Mouse (Mus musculus): ENCODE measurements at regions not wholly inside any gene's neighbourhood (a gene's known extent, or its start where the extent isn't known, plus 50 kb on each side); places are given as distances from the start of the nearest gene placed in this dataset.

DNA sequence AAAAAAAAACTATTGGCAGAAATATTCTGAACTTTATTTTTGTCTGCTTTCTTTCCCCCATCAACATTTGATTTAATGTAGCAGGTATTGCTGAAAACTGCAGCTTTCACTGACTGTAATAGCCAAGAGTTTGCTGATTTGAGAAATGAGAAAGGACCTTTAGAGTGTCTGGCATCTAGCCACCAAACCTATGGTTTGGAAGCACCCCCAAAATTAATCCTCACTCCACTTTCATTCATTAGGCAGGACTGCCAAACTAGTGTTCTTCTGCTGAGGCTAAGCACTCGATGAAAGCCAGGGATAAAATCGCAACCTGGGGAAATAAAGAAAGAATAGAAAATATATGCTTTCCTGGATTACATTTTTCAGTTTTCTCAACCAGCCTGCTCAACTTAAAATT, 320.4 kb downstream of the Atp6ap1l start:
- DNase-seq (ENCODE audit: low read depth) = no peak

GRCm38 (mm10) chr13:90575371-90575770, 329.8 kb downstream of the Atp6ap1l start:
- no peak for DNase-seq (ENCODE audit: low read depth)

DNA sequence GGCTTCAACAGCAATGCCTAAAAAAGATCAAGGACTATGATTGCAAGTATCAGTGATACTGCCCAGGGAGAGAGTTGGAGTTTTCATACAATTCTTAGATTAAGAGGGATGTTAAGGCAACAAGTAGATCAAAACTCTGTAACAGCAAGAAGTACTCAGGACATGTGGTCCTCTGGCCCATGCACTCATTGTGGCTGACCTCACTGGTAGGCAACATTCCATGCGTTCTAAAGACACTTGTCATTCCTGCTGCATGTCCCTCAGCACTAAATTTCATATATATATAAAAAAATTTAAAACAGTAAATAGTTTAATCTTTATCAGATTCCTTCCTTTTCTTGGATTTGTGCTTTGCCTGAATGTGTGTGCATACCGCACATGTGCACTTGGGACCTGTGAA, 332.6 kb downstream of the Atp6ap1l start:
- no peak for DNase-seq (ENCODE audit: low read depth)

DNA sequence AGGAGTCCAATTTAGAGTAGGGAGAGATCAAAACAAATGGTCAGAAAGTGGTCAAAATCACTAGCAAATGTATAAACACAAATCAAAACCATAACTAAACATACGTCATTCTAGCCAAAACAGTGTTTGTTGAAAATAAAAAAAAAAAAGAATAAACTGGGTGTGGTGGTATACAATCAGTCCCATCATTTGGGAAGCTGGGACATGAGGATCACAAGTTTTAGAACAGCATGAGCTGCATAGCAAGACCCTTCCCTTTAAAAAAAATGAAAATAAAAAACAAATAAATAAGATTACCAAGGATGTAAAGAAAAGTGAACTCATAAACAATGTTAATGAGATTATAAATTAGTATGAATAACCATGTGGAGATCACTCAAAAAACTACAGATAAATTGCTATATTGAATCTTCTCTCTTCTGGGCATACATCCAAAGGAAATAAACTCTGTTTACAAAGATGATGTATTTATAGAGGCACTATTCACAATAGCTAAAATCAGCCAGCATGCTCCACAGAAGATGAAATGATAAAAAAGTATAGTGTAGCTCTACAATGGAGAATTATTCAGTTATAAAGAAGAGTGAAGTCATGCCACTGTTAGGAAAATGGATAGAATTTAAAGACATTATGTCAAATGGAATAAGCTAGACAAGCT, 341.8 kb downstream of the Atp6ap1l start:
- DNase-seq (ENCODE audit: low read depth) = no peak

DNA sequence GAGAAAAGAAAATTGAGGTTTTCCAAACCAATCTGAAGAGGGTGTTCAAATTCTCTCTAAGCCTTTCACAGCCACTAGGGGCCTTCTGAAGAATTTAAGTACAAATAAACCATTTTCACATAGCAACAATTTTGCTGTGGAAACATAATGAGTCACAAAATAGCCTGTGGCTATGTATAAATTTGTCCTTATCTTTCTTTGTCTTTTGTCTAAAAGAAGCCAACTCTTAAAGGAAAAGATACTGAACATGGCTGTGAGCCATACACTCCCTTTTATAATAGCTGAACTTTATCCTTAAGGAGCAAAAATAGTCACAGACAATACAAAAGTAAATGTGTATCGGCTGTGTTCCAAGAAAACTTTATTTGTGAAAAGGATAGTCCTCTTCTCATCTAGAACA, 345.1 kb downstream of the Atp6ap1l start:
- DNase-seq (ENCODE audit: low read depth) = no peak

- DNase-seq (ENCODE audit: low read depth) = no peak
Measured at GRCm38 (mm10) chr13:90559481-90559880, 345.7 kb downstream of the Atp6ap1l start.

DNA sequence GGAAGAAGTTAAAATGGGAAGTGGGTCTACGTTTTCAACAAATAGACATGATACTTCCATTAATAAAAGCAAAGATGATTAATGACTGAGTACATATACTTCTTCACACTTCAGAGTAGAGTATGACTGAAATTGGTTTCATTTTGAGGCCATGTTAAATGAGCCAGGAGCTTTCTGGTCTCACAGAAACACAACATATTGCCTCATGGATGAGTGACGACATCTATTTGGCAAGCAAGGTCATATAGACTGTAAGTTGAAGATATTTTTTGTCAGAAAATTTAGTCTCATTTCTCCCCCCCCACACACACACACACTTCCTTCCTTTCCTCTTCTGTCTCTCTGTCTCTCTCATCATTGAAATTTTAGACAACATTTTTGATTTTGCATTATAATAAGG, 354.0 kb downstream of the Atp6ap1l start:
- DNase-seq (ENCODE audit: low read depth) = no peak

DNA sequence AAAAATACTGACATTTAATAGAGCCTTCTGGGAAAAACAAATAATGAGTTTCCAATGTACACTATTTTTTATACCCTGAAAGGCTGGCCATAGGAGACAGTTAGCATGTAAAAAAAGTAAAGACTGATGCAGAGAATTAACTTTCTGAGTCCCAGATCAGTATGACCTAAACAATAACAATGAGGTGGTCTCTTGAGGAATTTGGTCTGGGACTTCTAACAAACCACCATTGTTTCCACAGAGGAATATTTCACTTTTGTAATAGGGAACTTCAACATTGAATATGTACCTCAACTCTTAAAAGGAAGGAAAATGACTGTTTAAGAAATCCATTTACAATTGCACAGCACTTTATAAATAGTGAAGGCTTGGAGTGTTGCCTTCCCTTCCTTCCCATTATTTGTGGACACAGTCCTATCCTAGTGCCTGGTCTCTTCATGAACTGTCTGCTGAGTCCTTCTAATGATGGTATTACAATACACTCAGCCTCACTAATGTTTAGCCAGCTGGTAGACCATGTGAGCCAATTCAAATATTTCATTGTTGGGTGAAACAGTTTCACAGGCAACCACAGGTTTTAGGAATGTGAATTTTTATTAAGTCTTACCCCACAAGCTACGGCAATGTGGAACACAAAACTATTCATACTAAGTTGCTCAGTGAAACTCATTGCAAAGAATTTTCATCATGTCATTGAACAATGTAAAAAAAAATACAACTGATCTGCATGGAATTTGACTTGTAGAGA, 358.7 kb downstream of the Atp6ap1l start:
- no peak for DNase-seq (ENCODE audit: low read depth)

GRCm38 (mm10) chr13:90545816-90546215, 359.3 kb downstream of the Atp6ap1l start:
- no peak for DNase-seq (ENCODE audit: low read depth)

- DNase-seq (ENCODE audit: low read depth) = no peak
Measured at GRCm38 (mm10) chr13:90537525-90537924, 367.6 kb downstream of the Atp6ap1l start.

DNA sequence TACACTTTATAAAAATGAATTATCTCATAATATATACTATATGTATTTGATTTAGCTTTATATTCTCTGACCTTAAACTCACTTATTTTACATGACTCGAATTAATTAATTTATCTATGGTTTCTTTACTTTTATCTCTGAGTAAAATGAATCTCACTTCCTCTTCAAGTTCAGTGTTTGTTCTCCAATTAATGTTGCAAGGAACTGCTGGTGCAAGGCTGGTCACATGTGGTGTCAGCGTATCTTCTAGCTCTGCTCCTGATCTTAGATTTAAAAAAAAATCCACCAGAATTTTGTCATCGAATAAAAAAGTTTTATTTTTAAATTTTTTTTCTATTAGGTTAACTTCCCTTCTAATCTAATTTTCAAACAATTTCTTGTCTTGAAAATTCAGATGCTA, 378.2 kb downstream of the Atp6ap1l start:
- DNase-seq (ENCODE audit: low read depth) = no peak

GRCm38 (mm10) chr13:90525801-90526200, 379.4 kb downstream of the Atp6ap1l start:
- DNase-seq (ENCODE audit: low read depth) = no peak

- DNase-seq (ENCODE audit: low read depth) = no peak
Measured at GRCm38 (mm10) chr13:90521758-90522245, 383.4 kb downstream of the Atp6ap1l start.

GRCm38 (mm10) chr13:90520992-90521757, 384.0 kb downstream of the Atp6ap1l start:
- no peak for DNase-seq (ENCODE audit: low read depth)

DNA sequence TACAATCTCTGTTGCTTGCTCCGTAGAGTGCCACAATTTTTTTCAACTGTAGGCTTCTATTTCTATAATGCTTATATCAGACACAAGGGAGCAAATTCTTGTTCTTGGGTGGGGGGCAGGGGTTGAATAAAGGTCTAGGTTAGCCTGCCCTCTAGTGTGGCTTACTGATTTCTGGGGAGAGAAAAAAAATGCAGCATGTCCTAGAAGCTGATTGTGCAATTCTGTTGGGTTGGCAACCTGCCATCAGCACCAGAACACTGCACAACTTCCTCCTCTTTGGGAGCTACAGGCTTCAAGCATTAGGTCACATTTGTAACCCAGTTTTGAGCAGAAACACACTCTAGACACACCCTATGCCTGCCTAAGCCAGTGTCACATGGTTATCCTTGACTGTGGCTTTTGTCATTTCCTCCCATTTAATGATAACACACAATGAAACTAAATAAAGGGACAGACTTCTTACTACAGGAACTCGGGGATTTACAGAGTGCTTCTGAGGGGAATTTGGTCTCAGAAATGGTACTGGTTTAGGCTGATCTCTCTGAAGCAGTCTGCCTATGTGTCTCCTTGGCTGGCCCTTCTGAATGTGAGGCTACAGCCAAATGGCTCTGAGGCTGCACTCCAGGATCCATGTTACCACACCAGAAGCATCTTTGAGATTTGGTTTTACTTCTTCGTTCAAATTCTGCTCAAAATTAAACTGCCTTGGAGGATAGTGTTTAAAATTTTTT, 389.2 kb downstream of the Atp6ap1l start:
- DNase-seq (ENCODE audit: low read depth) = peak; percentile 53

DNA sequence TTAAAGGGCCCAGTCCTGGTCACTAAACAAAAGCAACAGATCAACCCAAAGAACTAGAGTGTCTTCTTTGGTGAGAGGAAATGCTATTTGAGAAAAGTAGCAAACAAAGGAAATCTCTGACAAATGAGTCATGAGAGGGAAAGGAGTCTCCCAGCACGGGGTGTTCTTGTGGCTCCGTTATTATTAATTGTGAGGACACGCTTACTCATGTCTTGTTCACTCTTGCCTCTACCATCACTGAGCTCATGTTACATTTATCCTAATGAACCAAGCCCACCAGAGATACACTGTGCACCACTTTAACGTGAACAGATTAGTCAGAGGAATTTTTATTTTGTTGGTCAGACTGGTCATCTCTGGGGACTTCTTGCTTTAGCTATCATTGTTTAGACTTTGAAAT, 391.3 kb downstream of the Atp6ap1l start:
- DNase-seq (ENCODE audit: low read depth) = no peak

- no peak for DNase-seq (ENCODE audit: low read depth)
Measured at GRCm38 (mm10) chr13:90512786-90513401, 392.3 kb downstream of the Atp6ap1l start.

GRCm38 (mm10) chr13:90510479-90510878, 394.7 kb downstream of the Atp6ap1l start:
- no peak for DNase-seq (ENCODE audit: low read depth)

- DNase-seq (ENCODE audit: low read depth) = no peak
Measured at GRCm38 (mm10) chr13:90503188-90503587, 402.0 kb downstream of the Atp6ap1l start.

DNA sequence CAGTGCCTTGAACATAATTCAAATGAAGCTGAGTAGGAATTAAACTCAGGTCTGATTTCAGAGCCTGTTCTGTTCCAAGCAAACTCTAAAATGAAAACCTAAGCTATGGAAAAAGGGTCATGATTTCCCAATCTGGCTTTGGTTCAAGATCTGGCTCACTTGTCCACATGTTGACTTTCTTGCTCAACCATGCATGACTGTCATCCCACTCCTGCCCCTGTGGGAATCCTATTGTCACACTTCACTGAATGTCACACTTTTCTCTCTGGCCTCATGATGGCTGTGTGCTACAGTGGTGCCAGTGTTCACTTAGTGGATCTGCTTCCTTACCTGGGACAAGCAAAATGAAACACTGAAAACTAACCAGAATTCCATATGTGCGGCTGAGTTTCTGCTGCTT, 403.0 kb downstream of the Atp6ap1l start:
- DNase-seq (ENCODE audit: low read depth) = no peak

GRCm38 (mm10) chr13:90498978-90499377, 406.2 kb downstream of the Atp6ap1l start:
- DNase-seq (ENCODE audit: low read depth) = no peak

DNA sequence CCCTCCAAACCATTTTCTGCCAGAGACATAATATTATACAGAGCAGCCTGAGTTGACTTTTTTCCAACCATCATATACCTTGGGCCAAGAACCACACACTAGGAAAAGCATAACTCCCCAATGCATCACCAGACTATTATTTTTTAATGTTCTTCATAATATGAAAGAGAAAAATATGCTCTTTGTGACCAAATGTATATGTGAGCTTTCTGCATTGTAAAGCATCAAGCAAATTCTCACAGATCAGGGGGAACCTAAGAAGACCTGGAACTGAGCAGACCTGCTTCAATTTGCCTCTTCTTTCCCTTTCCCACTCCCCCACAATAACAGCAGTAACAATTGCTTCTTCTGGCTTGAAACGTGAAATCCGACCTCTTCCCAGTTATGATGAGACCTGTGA, 407.6 kb downstream of the Atp6ap1l start:
- no peak for DNase-seq (ENCODE audit: low read depth)

Data from c-Kit-positive CD71-negative TER-119-negative erythroid progenitor cells, embryonic 14.5 days (primary cell).